Mouse (Mus musculus): Measurements from ENCODE around the gene Mfrp. TPM values are rescaled to one million over a fixed set of nuclear protein-coding genes. Genes with fewer than 3 reads are reported as not detected.

Mfrp gene
- polyA plus RNA-seq, 1 experiment from 2014 or later, result 0.13 TPM

DNA sequence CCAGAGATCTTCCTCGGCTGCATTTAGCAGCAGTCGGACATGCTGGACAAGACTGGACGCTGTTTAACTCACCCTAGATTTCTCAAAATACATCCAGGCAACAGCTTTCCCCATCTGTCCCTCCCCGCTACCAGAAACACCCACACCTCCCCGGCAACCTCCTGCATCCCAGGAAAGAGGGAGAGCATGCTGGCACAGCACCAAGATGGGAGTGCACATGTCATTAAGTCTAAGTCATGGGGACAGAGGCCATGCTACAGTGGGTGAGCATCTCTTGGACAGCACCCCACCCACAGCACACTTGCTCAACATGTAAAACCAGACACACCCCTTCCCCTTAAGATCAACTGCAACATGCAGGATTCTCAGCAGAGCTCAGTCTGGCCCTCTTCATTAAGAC is 20.6 kb upstream of the Mfrp start:
- Histone ChIP-seq H3K4me1 (peaks cover 59% of the 10 kb centered on the region), H3K9me3 (no peaks in the 10 kb centered on the region), H3K36me3 (no peaks in the 10 kb centered on the region), H3K27ac (no peak overlapping the region), H3K4me3 (no peak overlapping the region), H3K27me3 (peaks cover 32% of the 10 kb centered on the region), H3K4me2 (replicated peaks) (no peak overlapping the region), H3K9ac (no peak overlapping the region)
- WGBS, result 70% methylated on average over 5 of the region's 5 CpGs
- ATAC-seq (ENCODE audit: low FRiP score, low read depth), result no peak

DNA sequence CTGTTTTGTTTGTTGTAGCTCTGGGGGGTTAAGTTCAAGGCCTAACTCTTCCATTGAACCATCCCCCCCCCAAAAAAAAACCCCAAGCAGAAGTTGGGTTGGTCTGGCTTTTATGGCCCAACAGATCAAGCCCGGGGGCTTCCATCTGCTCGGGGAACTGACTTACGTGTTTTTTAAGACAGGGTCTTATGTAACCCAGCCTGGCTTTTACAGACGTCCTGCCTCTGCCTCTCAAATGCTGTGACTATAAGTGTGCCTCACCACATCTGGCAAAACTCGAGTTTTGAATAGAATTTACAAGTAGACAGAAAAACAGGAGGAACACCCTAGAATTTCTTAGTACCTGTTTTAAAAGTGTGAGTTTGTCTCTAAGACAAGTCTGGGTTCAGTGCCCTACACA is 19.9 kb upstream of the Mfrp start:
- H3K36me3 ChIP-seq, result no peaks in the 10 kb centered on the region
- H3K9ac ChIP-seq, result no peak overlapping the region
- H3K27me3 ChIP-seq, result peaks cover 38% of the 10 kb centered on the region
- peaks cover 63% of the 10 kb centered on the region for H3K4me1 ChIP-seq
- 0 out of 2 replicates have a peak overlapping the region, but pooled peaks have one; percentile 17 for H3K4me2 ChIP-seq (replicated peaks)
- H3K9me3 ChIP-seq, result no peaks in the 10 kb centered on the region
- no peak overlapping the region for H3K4me3 ChIP-seq
- WGBS, result 18% methylated on average over 5 of the region's 5 CpGs
- H3K27ac ChIP-seq, result no peak overlapping the region
- ATAC-seq (ENCODE audit: low FRiP score, low read depth), result no peak

DNA sequence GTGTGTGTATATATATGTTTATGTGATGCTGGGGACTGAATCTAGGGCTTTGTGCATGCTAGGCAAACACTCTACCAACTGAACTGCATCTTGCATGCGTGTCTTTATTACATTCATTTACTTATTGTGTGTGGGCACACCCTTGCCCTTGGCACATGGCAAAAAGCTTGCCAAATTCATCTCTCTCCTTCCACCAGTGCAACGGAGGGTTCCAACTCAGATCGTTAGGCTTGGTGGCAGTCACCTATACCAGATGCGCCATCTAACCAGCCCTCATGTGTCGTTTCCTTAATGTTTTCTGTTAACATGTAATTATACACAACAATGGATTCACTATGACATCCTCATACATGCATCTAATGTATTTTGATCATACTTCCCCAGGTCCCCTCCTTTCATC is 19.3 kb upstream of the Mfrp start:
- H3K9ac ChIP-seq, result no peak overlapping the region
- ATAC-seq (ENCODE audit: low FRiP score, low read depth), result no peak
- no peak overlapping the region for H3K27ac ChIP-seq
- H3K4me1 ChIP-seq, result peaks cover 67% of the 10 kb centered on the region
- peaks cover 42% of the 10 kb centered on the region for H3K27me3 ChIP-seq
- no peak overlapping the region for H3K4me3 ChIP-seq
- no peaks in the 10 kb centered on the region for H3K36me3 ChIP-seq
- no peak overlapping the region for H3K4me2 ChIP-seq (replicated peaks)
- H3K9me3 ChIP-seq, result no peaks in the 10 kb centered on the region
- WGBS, result 86% methylated on average over 5 of the region's 5 CpGs

DNA sequence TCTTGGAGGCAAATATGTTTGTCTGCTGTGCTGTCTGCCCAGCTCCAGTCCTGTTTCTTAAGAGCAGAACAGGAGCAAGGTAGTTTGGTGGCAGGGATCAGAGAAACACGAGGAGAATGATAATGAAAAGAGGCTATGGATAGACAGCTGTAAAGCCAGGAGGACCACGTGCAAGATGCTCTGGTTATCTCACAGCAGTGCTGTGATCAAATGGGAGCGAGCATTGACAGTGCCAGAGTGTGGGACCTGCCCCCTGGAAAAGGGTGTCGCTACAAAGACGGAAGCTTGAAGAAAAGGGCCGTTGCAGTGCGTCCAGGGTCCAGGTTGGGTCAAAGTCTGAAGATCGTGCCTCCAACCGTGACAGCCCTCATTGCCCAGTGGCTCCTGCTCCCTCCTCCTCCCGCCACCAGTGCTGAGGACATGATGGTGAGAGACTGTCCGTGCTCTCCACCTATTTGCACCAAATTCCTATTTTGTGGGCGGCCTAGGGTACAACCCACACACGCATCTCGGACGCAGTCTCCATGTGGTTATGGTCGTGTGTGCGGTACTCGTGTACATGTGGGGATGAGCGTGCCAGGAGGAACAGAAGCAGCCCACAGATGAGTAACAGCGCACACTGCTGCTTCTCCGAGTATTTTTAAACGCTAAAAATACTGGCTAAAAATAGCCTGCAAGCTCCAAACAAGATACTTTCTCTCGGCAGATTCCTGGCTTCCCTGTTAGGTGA is 18.0 kb upstream of the Mfrp start:
- 11% methylated on average over 23 of the region's 23 CpGs for WGBS
- no peak for ATAC-seq (ENCODE audit: low FRiP score, low read depth)
- peaks cover 52% of the 10 kb centered on the region for H3K27me3 ChIP-seq
- H3K9ac ChIP-seq, result 0 out of 2 replicates have a peak overlapping the region, but pooled peaks have one; percentile 4
- H3K4me2 ChIP-seq (replicated peaks), result peak overlapping the region; percentile 98
- no peaks in the 10 kb centered on the region for H3K9me3 ChIP-seq
- peaks cover 76% of the 10 kb centered on the region for H3K4me1 ChIP-seq
- H3K27ac ChIP-seq, result no peak overlapping the region
- peak overlapping the region; percentile 64 for H3K4me3 ChIP-seq
- no peaks in the 10 kb centered on the region for H3K36me3 ChIP-seq

GRCm38 (mm10) chr9:44084236-44084635 is 17.3 kb upstream of the Mfrp start:
- H3K36me3 ChIP-seq, result no peaks in the 10 kb centered on the region
- H3K9me3 ChIP-seq, result no peaks in the 10 kb centered on the region
- peak overlapping the region; percentile 98 for H3K4me2 ChIP-seq (replicated peaks)
- H3K27ac ChIP-seq, result no peak overlapping the region
- peaks cover 52% of the 10 kb centered on the region for H3K27me3 ChIP-seq
- WGBS, result 1% methylated on average over 14 of the region's 14 CpGs
- peak overlapping the region; percentile 64 for H3K4me3 ChIP-seq
- H3K9ac ChIP-seq, result peak overlapping the region; percentile 75; the same call in 1 of the 2 replicates
- peaks cover 72% of the 10 kb centered on the region for H3K4me1 ChIP-seq
- ATAC-seq (ENCODE audit: low FRiP score, low read depth), result no peak

DNA sequence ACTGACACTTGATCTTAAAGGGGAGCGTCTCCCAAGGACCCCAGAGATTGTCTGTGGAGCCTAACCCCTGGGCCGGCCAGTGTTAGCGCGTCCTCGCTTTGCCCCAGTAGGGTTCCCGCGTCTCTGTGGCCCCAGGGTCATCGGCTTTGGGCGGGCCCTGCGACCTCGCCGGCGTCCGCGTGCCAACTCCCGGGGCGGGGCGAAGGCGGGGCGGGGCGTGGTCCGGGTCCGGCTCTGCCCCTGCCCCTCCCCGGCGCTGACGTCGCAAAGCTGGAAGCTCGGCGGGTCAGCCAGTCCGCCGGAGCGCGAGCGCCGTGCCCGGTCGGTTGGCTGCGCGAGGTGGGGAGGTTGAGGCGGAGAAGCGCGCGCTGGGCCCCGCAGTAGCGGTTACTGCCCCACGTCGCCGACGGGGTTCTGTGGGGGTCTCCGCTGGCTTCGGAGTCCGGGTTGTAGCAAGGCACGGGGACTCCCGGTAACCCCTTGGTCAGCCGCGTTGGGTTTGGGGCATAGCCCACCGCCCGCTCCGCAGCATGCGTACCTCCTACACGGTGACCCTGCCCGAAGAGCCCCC is 16.8 kb upstream of the Mfrp start:
- Histone ChIP-seq H3K36me3 (no peaks in the 10 kb centered on the region), H3K4me1 (peaks cover 73% of the 10 kb centered on the region), H3K27me3 (peaks cover 52% of the 10 kb centered on the region), H3K4me3 (peak overlapping the region; percentile 64), H3K27ac (no peak overlapping the region), H3K9me3 (no peaks in the 10 kb centered on the region), H3K9ac (peak overlapping the region; percentile 75), H3K4me2 (replicated peaks) (peak overlapping the region; percentile 98)
- ATAC-seq (ENCODE audit: low FRiP score, low read depth), result peak; percentile 71
- WGBS, result under 1% methylated on average over 61 of the region's 62 CpGs

DNA sequence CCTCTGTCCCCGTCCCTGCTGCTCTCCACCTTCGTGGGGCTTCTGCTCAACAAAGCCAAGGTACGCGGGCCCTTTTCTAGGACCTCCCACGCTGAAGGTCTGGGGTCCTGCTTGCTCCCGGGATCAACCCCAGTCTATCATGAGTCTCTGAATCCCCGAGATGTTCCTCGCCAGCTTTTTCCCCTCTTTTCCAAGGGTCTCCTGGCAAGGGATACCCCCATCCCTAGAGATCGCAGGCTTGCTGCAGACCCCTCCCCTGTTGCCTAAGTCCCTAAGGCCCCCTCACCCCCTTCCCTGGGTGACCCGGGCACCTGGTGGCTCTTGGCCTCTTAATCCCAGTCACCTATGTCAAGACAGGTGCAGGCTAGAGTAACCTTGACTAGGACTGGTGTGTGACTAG is 16.3 kb upstream of the Mfrp start:
- H3K4me2 ChIP-seq (replicated peaks), result peak overlapping the region; percentile 98
- H3K9ac ChIP-seq, result peak overlapping the region; percentile 75
- 3% methylated on average over 10 of the region's 10 CpGs for WGBS
- peaks cover 52% of the 10 kb centered on the region for H3K27me3 ChIP-seq
- no peak for ATAC-seq (ENCODE audit: low FRiP score, low read depth)
- no peak overlapping the region for H3K27ac ChIP-seq
- peak overlapping the region; percentile 64 for H3K4me3 ChIP-seq
- H3K9me3 ChIP-seq, result no peaks in the 10 kb centered on the region
- H3K36me3 ChIP-seq, result peaks cover 5% of the 10 kb centered on the region; the same call in 1 of the 2 replicates
- H3K4me1 ChIP-seq, result peaks cover 72% of the 10 kb centered on the region

GRCm38 (mm10) chr9:44085741-44086665 is 15.5 kb upstream of the Mfrp start:
- peaks cover 52% of the 10 kb centered on the region for H3K27me3 ChIP-seq
- peaks cover 65% of the 10 kb centered on the region for H3K4me1 ChIP-seq
- H3K4me3 ChIP-seq, result peak overlapping the region; percentile 64
- no peak overlapping the region; the same call in 1 of the 2 replicates for H3K9ac ChIP-seq
- H3K36me3 ChIP-seq, result peaks cover 6% of the 10 kb centered on the region
- 71% methylated on average over 15 of the region's 15 CpGs for WGBS
- H3K27ac ChIP-seq, result no peak overlapping the region
- peak overlapping the region; percentile 98 for H3K4me2 ChIP-seq (replicated peaks)
- H3K9me3 ChIP-seq, result no peaks in the 10 kb centered on the region
- ATAC-seq (ENCODE audit: low FRiP score, low read depth), result no peak

- Histone ChIP-seq H3K9ac (no peak overlapping the region), H3K36me3 (peaks cover 15% of the 10 kb centered on the region), H3K27ac (no peak overlapping the region), H3K4me3 (no peak overlapping the region), H3K4me1 (peaks cover 55% of the 10 kb centered on the region), H3K9me3 (no peaks in the 10 kb centered on the region), H3K4me2 (replicated peaks) (peak overlapping the region; percentile 35), H3K27me3 (peaks cover 52% of the 10 kb centered on the region)
- no peak for ATAC-seq (ENCODE audit: low FRiP score, low read depth)
- 37% methylated on average over 10 of the region's 10 CpGs for WGBS
Measured at GRCm38 (mm10) chr9:44086960-44087359, 14.6 kb upstream of the Mfrp start.

DNA sequence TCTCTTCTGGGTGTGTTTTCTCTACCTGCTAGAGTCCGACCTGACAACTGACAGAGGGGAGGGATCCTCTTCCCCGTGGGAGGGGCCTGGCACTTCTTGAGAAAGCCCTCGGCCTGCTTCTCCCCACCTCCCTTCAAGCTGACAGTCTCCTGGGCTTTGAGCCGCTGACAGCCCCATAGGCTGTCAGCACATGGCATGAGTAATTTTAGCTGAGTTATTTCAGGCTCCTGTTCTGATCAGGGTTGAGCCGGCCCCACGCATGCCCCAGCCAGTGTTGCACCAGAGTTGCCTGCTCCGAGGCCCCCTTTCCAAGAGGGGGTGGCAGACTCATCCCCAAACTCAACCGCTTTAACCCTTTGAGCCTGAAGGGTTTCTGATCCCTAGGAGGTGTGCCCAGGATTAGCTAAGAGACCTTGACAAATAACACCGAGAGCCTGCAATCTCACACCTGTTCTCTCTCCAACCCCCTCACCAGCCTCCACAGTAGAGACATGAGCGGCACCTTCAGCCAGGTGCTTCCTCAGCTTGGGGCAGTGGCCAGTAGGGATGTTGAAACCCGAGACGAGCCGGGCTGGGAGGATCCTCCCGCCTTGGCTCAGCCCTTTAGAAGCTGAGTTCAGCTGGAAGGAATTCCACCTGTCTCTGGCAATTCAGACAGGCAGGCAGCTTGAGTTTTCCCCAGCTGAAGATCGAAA is 13.6 kb upstream of the Mfrp start:
- H3K9ac ChIP-seq, result 0 out of 2 replicates have a peak overlapping the region, but pooled peaks have one; percentile 31
- H3K36me3 ChIP-seq, result peaks cover 23% of the 10 kb centered on the region
- H3K4me3 ChIP-seq, result no peak overlapping the region
- 4% methylated on average over 15 of the region's 15 CpGs for WGBS
- peaks cover 45% of the 10 kb centered on the region for H3K27me3 ChIP-seq
- H3K9me3 ChIP-seq, result no peaks in the 10 kb centered on the region
- no peak overlapping the region for H3K27ac ChIP-seq
- H3K4me1 ChIP-seq, result peaks cover 53% of the 10 kb centered on the region
- H3K4me2 ChIP-seq (replicated peaks), result peak overlapping the region; percentile 35
- ATAC-seq (ENCODE audit: low FRiP score, low read depth), result peak; percentile 54; the same call in 1 of the 2 replicates

GRCm38 (mm10) chr9:44088877-44089608 is 12.5 kb upstream of the Mfrp start:
- Histone ChIP-seq H3K36me3 (peaks cover 30% of the 10 kb centered on the region), H3K4me1 (peaks cover 46% of the 10 kb centered on the region)
- WGBS, result 60% methylated on average over 12 of the region's 12 CpGs

More at GRCm38 (mm10) chr9:44088877-44089608, 12.5 kb upstream of the Mfrp start:
- Histone ChIP-seq H3K27ac (no peak overlapping the region), H3K4me3 (no peak overlapping the region), H3K27me3 (peaks cover 34% of the 10 kb centered on the region), H3K9me3 (no peaks in the 10 kb centered on the region), H3K9ac (no peak overlapping the region), H3K4me2 (replicated peaks) (no peak overlapping the region)
- no peak for ATAC-seq (ENCODE audit: low FRiP score, low read depth)

Data from limb, embryonic 13.5 days (tissue).